Mouse (Mus musculus) heart, adult 11 months (tissue): Measurements from ENCODE around the gene Zfp36l2.
A peak's percentile ranks its signal among the peaks of the same experiment; 100 is the strongest.
"Not testable (repeated sequence)": the region's sequence is repeated elsewhere in the genome, so short reads cannot be mapped to it uniquely, and the experiment has no call there.

ENCODE experiments used
- DNase-seq: peaks from one replicate; pipeline ENCODE4 v3.0.0; 2022

The Zfp36l2 gene

GRCm38 (mm10) chr17:84187727-84188373 is at the start of gene Zfp36l2:
TSS of gene Zfp36l2 (minus strand) at chr17:84187947.
- DNase-seq: peak; percentile 100

GRCm38 (mm10) chr17:84236781-84237557 is 49.2 kb upstream of the Zfp36l2 start:
- DNase-seq: peak; percentile 97

- DNase-seq: peak; percentile 91
Observed at GRCm38 (mm10) chr17:84235399-84235928, 47.7 kb upstream of the Zfp36l2 start.

- DNase-seq: not testable (repeated sequence)
Observed at GRCm38 (mm10) chr17:84234785-84235184, 47.0 kb upstream of the Zfp36l2 start.

- no peak for DNase-seq
Observed at GRCm38 (mm10) chr17:84233758-84234157, 46.0 kb upstream of the Zfp36l2 start.

- no peak for DNase-seq
Observed at GRCm38 (mm10) chr17:84231361-84231760, 43.6 kb upstream of the Zfp36l2 start.

GRCm38 (mm10) chr17:84228223-84228622 is 40.5 kb upstream of the Zfp36l2 start:
- no peak for DNase-seq

GRCm38 (mm10) chr17:84226681-84227080 is 38.9 kb upstream of the Zfp36l2 start:
- DNase-seq: no peak

- no peak for DNase-seq
Observed at GRCm38 (mm10) chr17:84226231-84226630, 38.5 kb upstream of the Zfp36l2 start.

- no peak for DNase-seq
Observed at GRCm38 (mm10) chr17:84224217-84224887, 36.6 kb upstream of the Zfp36l2 start.

- not testable (repeated sequence) for DNase-seq
Observed at GRCm38 (mm10) chr17:84218841-84219240, 31.1 kb upstream of the Zfp36l2 start.

- DNase-seq: no peak
Observed at GRCm38 (mm10) chr17:84217696-84218095, 29.9 kb upstream of the Zfp36l2 start.

- DNase-seq: no peak
Observed at GRCm38 (mm10) chr17:84215264-84215960, 27.7 kb upstream of the Zfp36l2 start.

- no peak for DNase-seq
Observed at GRCm38 (mm10) chr17:84213464-84213863, 25.7 kb upstream of the Zfp36l2 start.

- peak; percentile 42 for DNase-seq
Observed at GRCm38 (mm10) chr17:84207611-84208010, 19.9 kb upstream of the Zfp36l2 start.

- peak; percentile 57 for DNase-seq
Observed at GRCm38 (mm10) chr17:84206239-84206638, 18.5 kb upstream of the Zfp36l2 start.

GRCm38 (mm10) chr17:84204962-84205361 is 17.2 kb upstream of the Zfp36l2 start:
- DNase-seq: no peak

- DNase-seq: peak; percentile 93
Observed at GRCm38 (mm10) chr17:84203340-84203739, 15.6 kb upstream of the Zfp36l2 start.

- DNase-seq: no peak
Observed at GRCm38 (mm10) chr17:84201183-84201582, 13.4 kb upstream of the Zfp36l2 start.

GRCm38 (mm10) chr17:84197912-84198344 is 10.2 kb upstream of the Zfp36l2 start:
- DNase-seq: peak; percentile 90

GRCm38 (mm10) chr17:84196329-84196728 is 8.6 kb upstream of the Zfp36l2 start:
- peak; percentile 82 for DNase-seq

GRCm38 (mm10) chr17:84195835-84196234 is 8.1 kb upstream of the Zfp36l2 start:
- DNase-seq: peak; percentile 91

GRCm38 (mm10) chr17:84195003-84195395 is 7.3 kb upstream of the Zfp36l2 start:
- DNase-seq: no peak
